Mouse (Mus musculus): ENCODE measurements at regions not wholly inside any gene's neighbourhood (a gene's known extent, or its start where the extent isn't known, plus 50 kb on each side); places are given as distances from the start of the nearest gene placed in this dataset.
"Not testable (repeated sequence)": the region's sequence is repeated elsewhere in the genome, so short reads cannot be mapped to it uniquely, and the experiment has no call there.

DNA sequence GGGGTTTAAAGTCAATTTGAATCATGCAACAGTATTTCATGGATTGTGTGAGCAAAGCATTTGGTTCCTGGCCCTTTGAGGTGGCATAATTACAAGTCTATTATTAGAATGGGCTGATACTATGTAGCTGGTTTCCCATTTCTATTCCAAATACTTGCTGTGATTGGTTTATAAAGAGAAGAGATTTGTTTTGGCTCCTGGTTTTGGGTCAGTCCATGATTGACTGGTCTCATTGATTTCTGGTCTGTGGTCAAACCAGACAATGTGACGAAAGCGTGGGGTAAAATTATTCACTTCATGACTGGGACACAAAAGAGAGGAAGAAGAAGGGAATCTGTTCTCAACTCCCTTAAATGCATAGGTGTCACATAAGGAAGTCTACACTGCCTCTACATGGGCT, 147.0 kb upstream of the Dlgap1 start:
- 89% methylated on average over 2 of the region's 2 CpGs for WGBS
- no peak overlapping the region for H3K4me2 ChIP-seq
- no peaks in the 10 kb centered on the region for H3K4me1 ChIP-seq (replicated peaks)
- no peak overlapping the region for H3K27ac ChIP-seq
- no peaks in the 10 kb centered on the region for H3K36me3 ChIP-seq
- H3K27me3 ChIP-seq, result no peaks in the 10 kb centered on the region
- ATAC-seq (ENCODE audit: insufficient number of reproducible peaks, insufficient read depth, low FRiP score, low TSS enrichment, low read depth), result no peak
- H3K4me3 ChIP-seq (replicated peaks), result no peak overlapping the region
- H3K9ac ChIP-seq (replicated peaks), result no peak overlapping the region
- H3K9me3 ChIP-seq, result no peaks in the 10 kb centered on the region

DNA sequence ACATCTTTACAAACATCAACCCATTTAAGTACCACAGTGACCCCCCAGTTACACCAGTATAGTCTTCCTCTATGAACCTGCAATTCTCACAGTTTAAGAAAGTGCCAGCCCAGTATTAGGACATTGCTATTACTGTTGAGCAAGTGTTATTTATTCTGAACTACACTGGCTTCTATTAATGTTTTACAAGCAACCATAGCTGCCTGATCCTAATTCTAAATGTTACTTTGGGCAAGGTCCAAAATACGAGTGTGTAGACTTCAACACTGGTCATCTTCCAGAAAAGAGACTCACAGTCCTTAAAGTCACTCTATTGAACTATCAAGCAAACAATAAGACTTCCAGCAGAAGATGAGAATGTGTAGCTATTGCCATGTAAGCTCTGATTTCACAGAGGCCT, 146.0 kb upstream of the Dlgap1 start:
- ATAC-seq (ENCODE audit: insufficient number of reproducible peaks, insufficient read depth, low FRiP score, low TSS enrichment, low read depth), result no peak
- Histone ChIP-seq H3K9ac (replicated peaks) (no peak overlapping the region), H3K4me2 (no peak overlapping the region), H3K4me1 (replicated peaks) (no peaks in the 10 kb centered on the region), H3K9me3 (no peaks in the 10 kb centered on the region), H3K27ac (no peak overlapping the region), H3K27me3 (no peaks in the 10 kb centered on the region), H3K4me3 (replicated peaks) (no peak overlapping the region), H3K36me3 (no peaks in the 10 kb centered on the region)
- WGBS, result 76% methylated on average over 1 of the region's 1 CpGs

DNA sequence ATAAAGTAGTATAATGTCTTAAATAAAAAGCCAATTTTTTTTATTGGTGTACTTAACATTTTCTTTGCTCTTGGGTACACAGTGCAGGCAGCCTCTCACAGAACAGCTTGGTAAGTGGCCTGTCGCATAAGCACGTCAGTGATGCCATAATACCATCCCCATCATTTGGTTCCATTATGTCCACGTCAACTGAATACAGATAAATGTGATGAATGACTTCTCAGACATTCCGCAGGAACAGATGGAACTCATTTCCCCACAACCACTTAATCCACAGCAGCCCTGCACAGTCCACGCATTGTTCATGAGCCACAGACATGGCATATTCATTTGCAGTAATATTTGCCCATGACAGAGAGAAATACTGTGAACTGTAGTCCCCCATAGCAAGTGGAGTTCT, 127.6 kb upstream of the Dlgap1 start:
- 42% methylated on average over 5 of the region's 5 CpGs for WGBS
- H3K4me2 ChIP-seq, result no peak overlapping the region
- 0 out of 2 replicates have a peak, but pooled peaks have one; percentile 52 for ATAC-seq (ENCODE audit: insufficient number of reproducible peaks, insufficient read depth, low FRiP score, low TSS enrichment, low read depth)
- no peaks in the 10 kb centered on the region for H3K36me3 ChIP-seq
- H3K9ac ChIP-seq (replicated peaks), result no peak overlapping the region
- 0 out of 2 replicates have a peak, but pooled peaks cover 3% of the 10 kb centered on the region for H3K9me3 ChIP-seq
- H3K4me3 ChIP-seq (replicated peaks), result no peak overlapping the region
- no peaks in the 10 kb centered on the region for H3K27me3 ChIP-seq
- H3K4me1 ChIP-seq (replicated peaks), result no peaks in the 10 kb centered on the region
- no peak overlapping the region for H3K27ac ChIP-seq

DNA sequence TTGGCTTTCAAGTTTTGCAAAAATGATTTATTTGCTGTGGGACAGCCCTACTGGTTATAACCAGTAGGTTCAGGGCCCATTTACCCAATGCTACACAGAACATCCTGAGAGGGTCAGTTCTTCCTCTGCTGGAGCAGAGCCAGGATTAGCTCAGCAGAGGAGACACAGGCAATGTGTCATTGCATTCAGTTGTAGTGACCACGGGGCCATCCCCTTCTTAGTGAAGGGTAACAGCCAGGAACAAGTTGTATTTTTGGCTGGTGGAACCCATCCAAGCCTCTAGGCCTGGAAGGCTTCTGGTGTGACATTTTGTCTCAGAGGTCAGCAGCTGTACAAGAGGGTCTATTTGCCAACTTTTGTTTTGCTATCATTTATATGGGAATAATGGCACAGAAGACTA, 120.6 kb upstream of the Dlgap1 start:
- H3K27me3 ChIP-seq, result no peaks in the 10 kb centered on the region
- no peaks in the 10 kb centered on the region for H3K4me1 ChIP-seq (replicated peaks)
- H3K9me3 ChIP-seq, result no peaks in the 10 kb centered on the region
- no peak overlapping the region for H3K4me3 ChIP-seq (replicated peaks)
- H3K36me3 ChIP-seq, result no peaks in the 10 kb centered on the region
- no peak overlapping the region for H3K4me2 ChIP-seq
- no peak for ATAC-seq (ENCODE audit: insufficient number of reproducible peaks, insufficient read depth, low FRiP score, low TSS enrichment, low read depth)
- WGBS, result 67% methylated on average over 1 of the region's 1 CpGs
- no peak overlapping the region for H3K9ac ChIP-seq (replicated peaks)
- H3K27ac ChIP-seq, result no peak overlapping the region

DNA sequence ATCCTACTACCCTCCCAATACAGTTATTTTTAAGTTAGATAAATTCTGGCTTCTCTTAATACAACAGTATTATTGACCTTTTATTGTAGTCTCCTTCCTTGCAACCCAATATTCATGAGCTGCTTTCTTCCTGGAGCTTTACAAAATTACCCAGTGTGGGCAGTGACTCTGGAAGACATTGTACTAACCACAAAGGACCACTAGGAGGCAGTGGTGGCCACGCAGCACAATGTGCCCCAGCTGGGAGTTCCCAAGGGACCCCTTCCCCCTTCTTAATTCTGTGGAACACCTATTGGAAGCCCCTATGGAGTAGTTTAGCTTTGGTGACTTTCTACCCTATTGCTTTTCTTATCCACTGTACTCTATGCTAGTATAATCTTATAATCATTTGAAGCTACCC, 118.8 kb upstream of the Dlgap1 start:
- Histone ChIP-seq H3K4me3 (replicated peaks) (no peak overlapping the region), H3K4me1 (replicated peaks) (no peaks in the 10 kb centered on the region), H3K27ac (no peak overlapping the region), H3K4me2 (no peak overlapping the region), H3K9ac (replicated peaks) (no peak overlapping the region), H3K27me3 (no peaks in the 10 kb centered on the region), H3K36me3 (no peaks in the 10 kb centered on the region), H3K9me3 (no peaks in the 10 kb centered on the region)
- ATAC-seq (ENCODE audit: insufficient number of reproducible peaks, insufficient read depth, low FRiP score, low TSS enrichment, low read depth), result no peak
- 32% methylated on average over 1 of the region's 1 CpGs for WGBS

DNA sequence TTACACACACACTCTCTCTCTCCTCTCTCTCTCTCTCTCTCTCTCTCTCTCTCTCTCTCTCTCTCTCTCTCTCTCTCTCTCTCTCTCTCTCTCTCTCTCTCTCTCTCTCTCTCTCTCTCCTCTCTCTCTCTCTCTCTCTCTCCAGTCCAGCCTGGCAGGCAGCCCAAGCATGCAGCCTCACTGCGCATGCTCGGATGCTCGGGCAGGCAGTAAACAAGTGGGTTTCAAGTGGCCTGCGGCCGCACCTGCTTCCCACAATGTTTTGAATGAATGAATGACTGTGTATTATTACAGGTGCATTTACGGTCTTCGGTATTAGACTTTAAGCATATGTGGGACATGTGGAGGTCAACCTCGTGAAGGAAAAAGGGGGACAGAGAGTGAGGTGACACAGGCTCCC, 88.9 kb upstream of the Dlgap1 start:
- H3K36me3 ChIP-seq; H3K9ac ChIP-seq (replicated peaks); H3K4me1 ChIP-seq (replicated peaks); H3K9me3 ChIP-seq; ATAC-seq (ENCODE audit: insufficient number of reproducible peaks, insufficient read depth, low FRiP score, low TSS enrichment, low read depth); H3K4me3 ChIP-seq (replicated peaks); H3K27ac ChIP-seq; H3K27me3 ChIP-seq; H3K4me2 ChIP-seq: not testable (repeated sequence)
- 86% methylated on average over 8 of the region's 8 CpGs for WGBS

DNA sequence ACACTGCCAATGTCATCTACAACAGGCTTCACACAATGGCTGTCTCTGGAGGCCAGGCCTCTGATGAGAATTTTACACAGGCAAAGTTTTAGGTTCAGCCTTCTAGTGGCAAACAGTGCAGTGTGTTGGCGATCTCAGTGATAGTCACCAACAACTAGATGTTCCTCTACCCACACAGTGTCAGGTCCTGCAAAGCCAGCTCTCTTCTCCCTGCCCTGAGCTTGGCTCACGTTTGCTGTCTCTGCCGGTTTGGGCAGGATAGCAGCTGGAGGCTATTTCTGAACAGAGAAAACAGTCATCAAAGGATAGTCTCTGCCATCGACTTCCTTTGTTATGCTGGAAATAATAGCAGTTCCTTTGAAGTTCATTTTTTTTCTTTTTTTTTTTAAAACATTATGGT, 74.9 kb upstream of the Dlgap1 start:
- no peak for ATAC-seq (ENCODE audit: insufficient number of reproducible peaks, insufficient read depth, low FRiP score, low TSS enrichment, low read depth)
- no peak overlapping the region for H3K4me2 ChIP-seq
- no peak overlapping the region for H3K27ac ChIP-seq
- no peaks in the 10 kb centered on the region for H3K9me3 ChIP-seq
- H3K4me1 ChIP-seq (replicated peaks), result no peaks in the 10 kb centered on the region
- H3K9ac ChIP-seq (replicated peaks), result no peak overlapping the region
- WGBS, result 71% methylated on average over 4 of the region's 4 CpGs
- no peaks in the 10 kb centered on the region for H3K36me3 ChIP-seq
- no peak overlapping the region for H3K4me3 ChIP-seq (replicated peaks)
- no peaks in the 10 kb centered on the region for H3K27me3 ChIP-seq
